Mouse (Mus musculus): ENCODE data around the gene Stx5a.

The Stx5a gene

DNA sequence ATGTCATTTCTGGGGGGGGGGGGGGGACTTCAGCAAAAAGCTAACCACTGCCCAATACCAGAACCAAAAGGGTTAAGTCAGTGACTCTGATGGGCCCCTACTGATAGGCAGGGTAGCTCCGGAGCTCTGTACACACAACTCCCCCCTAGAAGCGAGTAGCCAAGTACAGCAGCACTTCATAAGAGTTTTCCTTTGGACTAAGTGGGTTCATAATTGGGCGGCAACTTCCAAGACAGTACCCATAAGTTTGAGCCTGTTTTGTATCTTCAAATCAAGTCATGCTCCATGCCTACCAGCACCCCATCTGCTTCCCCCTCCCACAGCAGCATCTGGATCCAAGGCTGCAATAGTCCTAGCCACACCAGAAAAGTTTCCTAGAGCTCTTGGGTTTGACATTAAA lies 14.4 kb downstream of the Stx5a start:
- no peak for DNase-seq (ENCODE audit: low read depth, low spot score)
- peaks cover 3% of the 10 kb centered on the region for H3K36me3 ChIP-seq (ENCODE audit: control insufficient read depth, insufficient read depth, low read length, poor library complexity, severe bottlenecking)
- no peaks in the 10 kb centered on the region for H3K27me3 ChIP-seq (ENCODE audit: control insufficient read depth, insufficient read depth, low read length, poor library complexity, severe bottlenecking)

DNA sequence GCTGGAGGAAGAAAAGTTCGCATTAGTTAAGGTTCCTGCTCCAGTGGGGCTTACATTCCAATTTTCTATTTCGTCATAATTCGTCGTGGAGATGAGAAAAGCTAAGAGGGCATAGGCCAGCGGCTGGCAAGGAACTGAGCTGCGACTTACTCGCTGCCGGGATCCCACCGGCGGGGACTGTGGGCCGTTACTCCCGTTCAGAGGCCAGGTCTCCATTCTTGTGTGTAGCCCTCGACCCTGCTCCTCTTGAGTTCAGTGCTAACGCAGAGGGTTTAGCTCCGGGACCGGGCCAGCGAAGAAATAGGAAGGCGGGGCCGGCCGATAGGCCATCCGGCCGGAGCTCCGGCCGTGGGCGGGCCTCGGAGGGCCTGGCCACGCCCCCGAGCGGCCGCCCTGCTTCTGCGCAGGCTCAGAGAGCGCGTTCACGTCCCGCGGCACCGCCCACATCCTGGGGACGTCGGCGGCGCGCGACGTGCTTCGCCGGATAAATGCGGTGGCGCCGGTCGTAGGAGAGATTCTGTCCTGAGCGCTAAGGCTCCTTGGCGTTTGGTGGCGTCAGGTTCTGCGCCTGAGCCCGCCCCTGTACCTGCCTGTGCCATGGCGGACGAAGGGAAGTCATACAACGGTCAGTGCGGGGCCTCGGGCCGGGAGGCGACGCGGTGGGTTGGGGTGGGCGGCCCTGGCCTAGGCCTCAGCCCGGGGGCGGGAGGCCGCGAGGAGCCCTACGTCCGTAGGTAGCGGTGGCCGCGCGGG lies 15.6 kb downstream of the Stx5a start, which contains the start of gene Nxf1:
Nxf1 (plus strand) TSS at position 439 of the 753 bp plus-strand sequence.
- Histone ChIP-seq H3K36me3 (ENCODE audit: control insufficient read depth, insufficient read depth, low read length, poor library complexity, severe bottlenecking) (peaks cover 1% of the 10 kb centered on the region; the same call in 1 of the 2 replicates), H3K27me3 (ENCODE audit: control insufficient read depth, insufficient read depth, low read length, poor library complexity, severe bottlenecking) (no peaks in the 10 kb centered on the region)
- DNase-seq (ENCODE audit: low read depth, low spot score): peak; percentile 97

DNA sequence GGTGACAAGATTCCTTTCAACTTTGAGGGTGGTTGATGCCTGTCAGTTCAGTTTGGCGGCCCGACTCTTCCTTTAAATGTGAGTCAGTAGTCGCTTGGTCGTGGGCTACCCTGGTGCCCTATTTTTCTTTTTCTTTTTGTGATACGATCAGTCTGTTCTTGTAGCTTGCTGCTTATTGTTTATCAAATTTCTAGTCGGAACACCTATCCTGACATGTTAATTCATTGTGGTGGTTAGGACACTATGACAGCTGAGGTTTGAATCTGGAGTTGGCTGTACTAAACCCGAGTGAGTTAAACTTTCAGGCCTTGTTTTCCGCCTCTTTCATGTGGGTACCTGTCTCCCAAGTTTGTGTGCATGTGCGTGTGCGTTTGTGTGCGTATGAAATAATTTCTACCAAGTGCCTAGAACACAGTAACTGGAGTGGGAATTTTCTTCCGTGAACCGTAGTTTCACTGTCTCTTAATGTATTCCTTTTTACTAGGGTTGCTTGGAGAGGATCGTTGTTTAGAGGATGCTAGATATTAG lies 16.3 kb downstream of the Stx5a start:
- no peak for DNase-seq (ENCODE audit: low read depth, low spot score)
- Histone ChIP-seq H3K27me3 (ENCODE audit: control insufficient read depth, insufficient read depth, low read length, poor library complexity, severe bottlenecking) (no peaks in the 10 kb centered on the region), H3K36me3 (ENCODE audit: control insufficient read depth, insufficient read depth, low read length, poor library complexity, severe bottlenecking) (peaks cover 1% of the 10 kb centered on the region; the same call in 1 of the 2 replicates)

DNA sequence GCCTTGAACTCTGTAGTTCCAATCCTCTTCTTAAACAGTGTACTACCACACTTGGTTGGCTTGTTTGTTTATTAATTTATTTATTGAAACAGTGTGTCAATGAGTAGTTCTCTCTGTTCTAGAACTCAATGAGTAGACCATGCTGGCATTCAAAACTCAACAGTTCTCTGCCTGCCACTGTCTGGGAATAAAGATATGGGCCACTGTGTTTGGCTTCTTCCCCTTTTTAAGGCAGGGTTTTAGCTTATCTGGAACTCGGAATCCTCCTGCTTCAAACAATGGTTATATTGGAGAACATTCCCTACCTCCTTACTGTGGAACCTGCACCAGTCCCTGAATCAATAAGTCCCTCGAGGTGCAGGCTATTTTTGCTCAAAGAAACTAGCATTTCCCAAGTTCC lies 17.7 kb downstream of the Stx5a start:
- Histone ChIP-seq H3K27me3 (ENCODE audit: control insufficient read depth, insufficient read depth, low read length, poor library complexity, severe bottlenecking) (no peaks in the 10 kb centered on the region), H3K36me3 (ENCODE audit: control insufficient read depth, insufficient read depth, low read length, poor library complexity, severe bottlenecking) (peaks cover 1% of the 10 kb centered on the region)
- DNase-seq (ENCODE audit: low read depth, low spot score): no peak

DNA sequence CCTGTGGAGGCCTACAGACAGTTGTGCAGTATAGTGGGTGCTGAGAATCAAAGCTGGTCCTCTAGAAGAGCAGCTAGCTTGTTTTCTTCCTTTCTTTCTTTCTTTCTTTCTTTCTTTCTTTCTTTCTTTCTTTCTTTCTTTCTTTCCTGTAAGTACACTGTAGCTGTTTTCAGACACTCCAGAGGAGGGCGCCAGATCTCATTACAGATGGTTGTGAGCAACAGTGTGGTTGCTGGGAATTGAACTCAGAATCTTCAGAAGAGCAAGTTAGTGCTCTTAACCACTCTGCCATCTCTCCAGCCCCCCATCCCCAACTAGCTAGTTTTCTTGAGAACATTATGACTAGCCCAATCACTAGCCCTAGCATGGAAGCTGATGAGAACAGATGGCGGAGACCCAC lies 19.5 kb downstream of the Stx5a start:
- Histone ChIP-seq H3K36me3 (ENCODE audit: control insufficient read depth, insufficient read depth, low read length, poor library complexity, severe bottlenecking) (peaks cover 16% of the 10 kb centered on the region), H3K27me3 (ENCODE audit: control insufficient read depth, insufficient read depth, low read length, poor library complexity, severe bottlenecking) (no peaks in the 10 kb centered on the region)
- DNase-seq (ENCODE audit: low read depth, low spot score): no peak

DNA sequence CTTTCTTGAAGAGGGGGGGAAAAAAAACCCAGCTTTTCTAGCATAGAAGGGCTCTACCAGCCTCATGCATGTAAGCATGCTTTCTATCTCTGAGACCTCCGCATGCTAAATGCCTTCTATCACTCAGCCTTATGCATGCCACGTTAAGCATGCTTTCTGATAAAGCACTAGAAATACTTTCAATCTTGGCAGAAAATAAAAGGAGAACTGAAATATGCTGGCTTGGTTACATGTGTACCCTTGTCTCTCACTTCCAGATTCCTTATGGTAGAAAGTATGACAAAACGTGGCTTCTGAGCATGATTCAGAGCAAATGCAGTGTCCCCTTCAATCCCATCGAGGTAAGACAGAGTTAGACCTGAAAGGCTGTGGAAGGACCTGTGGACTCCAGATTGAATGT lies 22.1 kb downstream of the Stx5a start:
- Histone ChIP-seq H3K36me3 (ENCODE audit: control insufficient read depth, insufficient read depth, low read length, poor library complexity, severe bottlenecking) (peaks cover 25% of the 10 kb centered on the region), H3K27me3 (ENCODE audit: control insufficient read depth, insufficient read depth, low read length, poor library complexity, severe bottlenecking) (no peaks in the 10 kb centered on the region)
- DNase-seq (ENCODE audit: low read depth, low spot score): peak; percentile 17

DNA sequence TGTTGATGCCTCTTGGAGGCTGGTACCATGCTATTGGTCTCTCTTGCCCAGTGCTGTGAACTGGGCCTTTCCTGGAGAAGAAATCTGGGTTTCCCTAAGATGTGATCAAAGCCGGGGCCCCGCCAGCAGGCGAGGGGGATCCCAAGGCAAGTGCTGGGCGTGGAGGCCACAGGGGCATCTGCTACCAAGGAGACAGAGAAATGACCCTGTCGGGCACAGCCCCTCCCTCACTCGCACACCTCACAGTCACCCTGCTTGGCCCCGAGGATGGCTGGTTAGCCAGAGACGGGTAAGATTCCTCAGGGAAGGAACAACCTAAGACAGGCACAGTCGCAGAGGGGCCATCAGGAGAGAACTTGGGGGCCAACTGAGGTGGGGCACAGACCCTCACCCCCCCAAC lies 24.3 kb downstream of the Stx5a start:
- no peak for DNase-seq (ENCODE audit: low read depth, low spot score)
- Histone ChIP-seq H3K27me3 (ENCODE audit: control insufficient read depth, insufficient read depth, low read length, poor library complexity, severe bottlenecking) (no peaks in the 10 kb centered on the region), H3K36me3 (ENCODE audit: control insufficient read depth, insufficient read depth, low read length, poor library complexity, severe bottlenecking) (peaks cover 26% of the 10 kb centered on the region)

DNA sequence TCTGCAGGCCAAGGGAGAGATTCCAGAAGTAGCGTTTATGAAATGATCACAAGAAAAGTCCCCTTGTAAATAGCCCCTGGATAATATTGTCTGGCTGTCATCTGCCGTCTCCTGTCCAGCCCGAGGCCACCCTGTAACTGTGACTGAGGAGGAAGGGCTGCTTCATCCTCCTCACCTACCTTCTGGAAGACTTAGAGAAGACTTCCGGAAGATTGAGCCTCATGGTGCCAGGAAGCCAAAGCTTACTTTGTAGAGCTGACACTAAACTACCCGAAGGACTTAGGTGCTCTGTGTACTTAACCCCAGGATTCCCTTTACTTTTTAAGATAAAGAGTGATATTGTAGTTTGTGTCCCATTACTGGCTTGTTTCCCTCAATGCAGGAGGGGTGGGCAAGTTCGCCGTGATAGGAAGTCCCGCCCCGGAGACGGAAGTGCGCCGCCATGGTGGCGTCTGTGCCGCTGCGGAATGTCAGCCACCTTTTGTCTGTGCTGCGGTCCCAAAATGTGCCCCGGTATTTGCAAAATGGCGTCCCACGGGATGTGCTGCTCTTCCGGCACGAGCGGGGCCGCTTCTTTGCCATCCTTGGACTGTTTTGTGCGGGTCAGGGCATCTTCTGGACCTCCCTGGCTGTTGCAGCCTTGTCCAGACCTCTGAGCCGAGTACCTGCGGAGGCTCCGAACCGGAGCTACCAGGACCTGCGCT lies 29.5 kb downstream of the Stx5a start, which contains the start of gene Tmem223:
Tmem223 (plus strand) TSS at position 430 of the 704 bp plus-strand sequence.
- peak; percentile 84 for DNase-seq (ENCODE audit: low read depth, low spot score)
- Histone ChIP-seq H3K27me3 (ENCODE audit: control insufficient read depth, insufficient read depth, low read length, poor library complexity, severe bottlenecking) (no peaks in the 10 kb centered on the region), H3K36me3 (ENCODE audit: control insufficient read depth, insufficient read depth, low read length, poor library complexity, severe bottlenecking) (peaks cover 10% of the 10 kb centered on the region; the same call in 1 of the 2 replicates)

DNA sequence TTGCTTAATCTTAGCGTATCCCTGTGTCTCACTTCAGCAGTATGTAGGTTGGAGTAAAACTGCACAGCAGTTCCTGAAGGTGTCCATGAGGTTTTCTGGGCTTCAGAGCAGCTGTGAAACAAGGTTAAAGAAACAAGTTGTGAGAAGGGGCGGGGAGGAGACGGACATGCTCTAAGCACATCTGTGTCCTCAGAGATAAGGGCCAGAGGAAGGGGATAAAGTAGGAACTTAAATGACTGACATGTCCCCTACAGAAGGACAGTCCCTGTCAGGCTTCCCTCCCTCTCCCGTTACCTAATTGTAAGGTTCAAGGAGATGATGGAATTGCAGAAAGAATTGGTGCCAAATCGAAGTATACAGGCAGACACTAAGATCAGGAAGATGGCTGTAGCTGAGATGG lies 31.8 kb downstream of the Stx5a start:
- H3K36me3 ChIP-seq (ENCODE audit: control insufficient read depth, insufficient read depth, low read length, poor library complexity, severe bottlenecking): 0 out of 2 replicates have a peak, but pooled peaks cover 2% of the 10 kb centered on the region
- DNase-seq (ENCODE audit: low read depth, low spot score): no peak
- H3K27me3 ChIP-seq (ENCODE audit: control insufficient read depth, insufficient read depth, low read length, poor library complexity, severe bottlenecking): no peaks in the 10 kb centered on the region

DNA sequence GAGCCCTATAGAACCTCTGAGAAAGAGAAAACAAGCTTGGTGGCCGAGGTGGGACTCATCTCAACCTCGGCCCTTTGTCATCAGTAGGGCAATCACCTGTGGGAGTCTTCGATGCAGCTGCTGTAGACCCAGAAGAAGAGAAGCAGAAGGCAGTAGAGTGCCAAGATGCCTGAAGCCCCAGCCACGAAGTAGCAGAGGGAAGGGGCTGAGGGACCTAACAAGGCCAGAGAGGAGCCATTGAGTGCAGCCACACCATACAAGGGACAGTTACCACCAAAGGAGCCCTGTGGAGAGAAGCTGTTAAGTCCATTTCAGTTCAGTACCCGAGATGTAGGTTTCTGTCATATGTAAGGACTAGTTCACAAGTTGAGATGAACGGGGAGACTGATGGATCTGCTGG lies 32.2 kb downstream of the Stx5a start:
- 0 out of 2 replicates have a peak, but pooled peaks cover 2% of the 10 kb centered on the region for H3K36me3 ChIP-seq (ENCODE audit: control insufficient read depth, insufficient read depth, low read length, poor library complexity, severe bottlenecking)
- no peaks in the 10 kb centered on the region for H3K27me3 ChIP-seq (ENCODE audit: control insufficient read depth, insufficient read depth, low read length, poor library complexity, severe bottlenecking)
- no peak for DNase-seq (ENCODE audit: low read depth, low spot score)

DNA sequence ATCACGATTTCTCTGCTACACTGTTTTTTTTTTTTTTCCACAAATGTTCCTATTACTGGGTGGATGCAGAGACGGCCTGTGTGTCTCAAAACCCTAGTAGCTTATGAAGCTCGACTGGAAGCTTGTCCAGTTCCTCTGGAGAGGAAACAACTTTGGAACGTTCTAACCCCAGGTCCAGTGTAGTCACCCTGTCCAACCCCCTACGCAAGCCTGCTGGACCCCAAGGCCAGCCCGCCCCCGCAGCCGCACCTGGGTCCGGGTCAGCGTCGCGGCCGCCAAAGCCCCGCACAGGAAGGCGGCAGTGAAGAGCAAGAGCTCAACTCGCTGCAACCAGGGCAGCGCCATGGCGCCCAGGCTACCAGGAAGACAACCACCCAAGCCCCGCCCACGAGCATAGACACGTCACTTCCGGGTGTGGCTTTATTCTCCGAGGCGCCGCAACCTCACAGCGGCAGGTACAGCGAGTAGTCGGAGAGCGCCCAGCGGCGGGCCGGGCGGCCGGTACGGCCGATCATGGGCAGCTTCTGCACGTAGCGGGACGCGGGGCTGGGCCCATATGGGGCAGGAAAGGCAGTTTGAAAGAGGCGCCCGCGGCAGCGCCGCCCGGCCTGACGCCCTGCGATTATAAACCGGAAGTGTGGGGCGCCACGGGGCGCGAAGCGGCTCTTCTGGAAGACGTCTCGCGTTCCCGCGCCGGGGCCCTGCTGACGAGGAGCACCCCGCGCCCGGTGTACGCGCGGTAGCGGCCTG lies 33.0 kb downstream of the Stx5a start, which contains the start of gene Tmem179b:
Tmem179b (minus strand) TSS at position 382 of the 750 bp plus-strand sequence.
- no peaks in the 10 kb centered on the region for H3K36me3 ChIP-seq (ENCODE audit: control insufficient read depth, insufficient read depth, low read length, poor library complexity, severe bottlenecking)
- peak; percentile 96 for DNase-seq (ENCODE audit: low read depth, low spot score)
- no peaks in the 10 kb centered on the region for H3K27me3 ChIP-seq (ENCODE audit: control insufficient read depth, insufficient read depth, low read length, poor library complexity, severe bottlenecking)

DNA sequence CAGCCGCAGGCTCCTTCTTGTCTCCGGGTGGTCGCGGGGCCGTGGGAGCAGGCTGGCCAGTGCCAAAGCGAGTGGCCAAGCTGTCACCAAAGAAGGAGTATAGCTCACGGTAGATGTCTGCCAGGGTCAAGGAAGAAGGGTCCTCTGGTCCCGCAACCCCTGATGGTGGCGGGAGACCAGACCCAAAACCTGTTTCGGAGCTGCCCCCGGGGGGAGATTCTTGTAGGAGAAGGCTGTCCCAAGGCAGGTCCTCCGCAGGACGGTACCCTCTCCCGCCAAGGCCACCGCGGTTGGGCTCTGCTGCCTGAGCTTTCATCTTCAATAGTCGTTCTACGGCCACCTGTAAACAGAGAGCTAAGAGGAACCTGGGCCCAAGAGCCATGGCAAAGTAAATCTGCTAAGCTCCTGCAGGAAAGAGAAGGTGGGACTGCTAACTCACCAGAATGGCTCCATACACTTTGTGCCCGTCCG lies 33.8 kb downstream of the Stx5a start:
- no peaks in the 10 kb centered on the region for H3K27me3 ChIP-seq (ENCODE audit: control insufficient read depth, insufficient read depth, low read length, poor library complexity, severe bottlenecking)
- no peaks in the 10 kb centered on the region for H3K36me3 ChIP-seq (ENCODE audit: control insufficient read depth, insufficient read depth, low read length, poor library complexity, severe bottlenecking)
- DNase-seq (ENCODE audit: low read depth, low spot score): no peak

DNA sequence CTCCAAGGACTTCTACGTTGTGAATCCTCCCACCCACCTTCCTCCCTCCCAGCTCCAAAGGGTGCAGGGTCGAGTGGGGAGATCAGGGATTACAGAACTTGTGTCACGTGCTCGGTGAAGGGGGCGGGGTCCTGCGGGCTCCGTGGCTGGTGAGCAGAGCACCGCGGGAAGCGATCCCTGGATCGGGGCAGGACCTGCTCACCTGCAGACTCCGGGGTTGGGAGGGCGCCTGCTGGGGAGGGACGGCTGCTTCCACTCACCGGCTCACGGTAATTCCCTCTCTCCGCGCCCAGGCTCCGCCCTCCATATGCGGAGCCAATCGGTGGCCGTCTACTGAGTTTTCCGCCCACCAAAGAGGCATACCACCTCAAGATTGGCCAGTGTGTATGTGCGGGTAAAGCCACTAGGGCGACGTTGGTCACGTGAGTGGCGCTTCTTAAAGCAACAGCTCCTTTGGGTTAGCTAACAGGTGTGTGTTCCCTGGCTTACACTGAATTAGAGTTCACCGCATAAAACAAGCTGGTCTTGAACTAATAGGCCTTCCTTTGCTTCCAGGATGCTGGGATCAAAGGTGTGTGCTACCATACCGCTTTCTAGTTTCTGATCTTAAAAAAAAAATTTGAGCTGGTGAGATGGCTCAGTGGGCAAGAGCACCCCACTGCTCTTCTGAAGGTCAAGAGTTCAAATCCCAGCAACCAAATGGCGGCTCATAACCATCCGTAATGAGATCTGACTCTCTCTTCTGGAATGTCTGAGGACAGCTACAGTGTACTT lies 45.0 kb downstream of the Stx5a start, which contains the start of gene Taf6l:
Taf6l (minus strand) TSS at position 410 of the 774 bp plus-strand sequence.
- no peaks in the 10 kb centered on the region for H3K36me3 ChIP-seq (ENCODE audit: control insufficient read depth, insufficient read depth, low read length, poor library complexity, severe bottlenecking)
- H3K27me3 ChIP-seq (ENCODE audit: control insufficient read depth, insufficient read depth, low read length, poor library complexity, severe bottlenecking): no peaks in the 10 kb centered on the region
- peak; percentile 97 for DNase-seq (ENCODE audit: low read depth, low spot score)

DNA sequence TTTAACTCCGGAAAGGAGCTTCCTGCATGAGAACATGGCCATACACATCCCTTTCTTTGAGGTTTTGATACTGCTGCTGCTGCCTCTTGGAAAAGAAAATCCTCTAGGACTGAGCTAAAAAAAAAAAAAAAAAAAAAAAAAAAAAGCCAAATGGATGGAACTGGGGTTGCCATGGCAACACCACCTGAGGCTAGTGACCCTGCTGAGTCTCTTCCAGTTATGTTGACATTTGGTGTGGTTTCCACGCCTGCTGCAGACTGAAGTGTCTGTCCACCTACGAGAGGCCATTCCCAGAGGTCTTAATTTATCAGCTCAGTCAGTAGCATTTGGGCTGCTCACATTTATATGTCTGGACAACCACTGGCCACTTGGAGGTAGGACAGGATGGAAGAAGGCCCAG lies 47.3 kb downstream of the Stx5a start:
- H3K27me3 ChIP-seq (ENCODE audit: control insufficient read depth, insufficient read depth, low read length, poor library complexity, severe bottlenecking): no peaks in the 10 kb centered on the region
- DNase-seq (ENCODE audit: low read depth, low spot score): no peak
- H3K36me3 ChIP-seq (ENCODE audit: control insufficient read depth, insufficient read depth, low read length, poor library complexity, severe bottlenecking): peaks cover 12% of the 10 kb centered on the region
